Mouse (Mus musculus): ENCODE results near the gene Mpv17. TPM values are rescaled to one million over a fixed set of nuclear protein-coding genes. Genes with fewer than 3 reads are reported as not detected.
A peak's percentile ranks its signal among the peaks of the same experiment; 100 is the strongest.

Mpv17 gene
- total and polyA plus RNA-seq, 2 experiments from 2014 or later: 52.1 to 75.0 TPM

- Histone ChIP-seq H3K27me3 (ENCODE audit: insufficient read depth, low read length) (no peaks in the 10 kb centered on the region), H3K4me1 (ENCODE audit: insufficient read depth, low read length) (no peaks in the 10 kb centered on the region), H3K36me3 (ENCODE audit: insufficient read depth, low read length) (peaks cover 85% of the 10 kb centered on the region), H3K4me3 (ENCODE audit: low read length) (no peak overlapping the region), H3K9me3 (ENCODE audit: low read length) (no peaks in the 10 kb centered on the region), H3K27ac (no peak overlapping the region), H3K4me2 (ENCODE audit: low read depth, low read length) (no peak overlapping the region), H3K9ac (replicated peaks; ENCODE audit: low read length) (no peak overlapping the region)
- 89% methylated on average over 1 of the region's 1 CpGs for WGBS
- ATAC-seq (no peak), DNase-seq (ENCODE audit: low spot score) (no peak)
- no peak for TF ChIP-seq CTCF (IDR thresholded peaks at IDR 0.05; ENCODE audit: low read depth)
Measured at GRCm38 (mm10) chr5:31164878-31165277, 10.8 kb upstream of the Mpv17 start.

GRCm38 (mm10) chr5:31162462-31162861 is 8.4 kb upstream of the Mpv17 start:
- Histone ChIP-seq H3K9me3 (ENCODE audit: low read length) (no peaks in the 10 kb centered on the region), H3K4me2 (ENCODE audit: low read depth, low read length) (no peak overlapping the region), H3K36me3 (ENCODE audit: insufficient read depth, low read length) (peaks cover 85% of the 10 kb centered on the region), H3K27me3 (ENCODE audit: insufficient read depth, low read length) (no peaks in the 10 kb centered on the region), H3K4me1 (ENCODE audit: insufficient read depth, low read length) (no peaks in the 10 kb centered on the region), H3K27ac (no peak overlapping the region), H3K9ac (replicated peaks; ENCODE audit: low read length) (no peak overlapping the region), H3K4me3 (ENCODE audit: low read length) (no peak overlapping the region)
- DNase-seq (ENCODE audit: low spot score) (no peak), ATAC-seq (no peak)
- TF ChIP-seq CTCF (IDR thresholded peaks at IDR 0.05; ENCODE audit: low read depth): no peak

GRCm38 (mm10) chr5:31153516-31154151 is 417 bp downstream of the Mpv17 start:
- WGBS: 32% methylated on average over 6 of the region's 6 CpGs
- Histone ChIP-seq H3K4me2 (ENCODE audit: low read depth, low read length) (peak overlapping the region; percentile 88), H3K27ac (peak overlapping the region; percentile 68; the same call in 1 of the 2 replicates), H3K4me3 (ENCODE audit: low read length) (peak overlapping the region; percentile 59), H3K36me3 (ENCODE audit: insufficient read depth, low read length) (peaks cover 20% of the 10 kb centered on the region), H3K9me3 (ENCODE audit: low read length) (no peaks in the 10 kb centered on the region), H3K4me1 (ENCODE audit: insufficient read depth, low read length) (0 out of 2 replicates have a peak, but pooled peaks cover 5% of the 10 kb centered on the region), H3K9ac (replicated peaks; ENCODE audit: low read length) (peak overlapping the region; percentile 61), H3K27me3 (ENCODE audit: insufficient read depth, low read length) (no peaks in the 10 kb centered on the region)
- DNase-seq (ENCODE audit: low spot score): no peak
- TF ChIP-seq CTCF (IDR thresholded peaks at IDR 0.05; ENCODE audit: low read depth): no peak
- ATAC-seq: peak; percentile 46

- ATAC-seq: no peak
- Histone ChIP-seq H3K9ac (replicated peaks; ENCODE audit: low read length) (no peak overlapping the region), H3K4me2 (ENCODE audit: low read depth, low read length) (no peak overlapping the region), H3K36me3 (ENCODE audit: insufficient read depth, low read length) (peaks cover under 1% of the 10 kb centered on the region; the same call in 1 of the 2 replicates), H3K4me1 (ENCODE audit: insufficient read depth, low read length) (0 out of 2 replicates have a peak, but pooled peaks cover 5% of the 10 kb centered on the region), H3K9me3 (ENCODE audit: low read length) (no peaks in the 10 kb centered on the region), H3K4me3 (ENCODE audit: low read length) (no peak overlapping the region), H3K27me3 (ENCODE audit: insufficient read depth, low read length) (no peaks in the 10 kb centered on the region), H3K27ac (no peak overlapping the region)
- DNase-seq (ENCODE audit: low spot score): no peak
- TF ChIP-seq CTCF (IDR thresholded peaks at IDR 0.05; ENCODE audit: low read depth): peak; percentile 26; the same call in 1 of the 2 replicates
- 93% methylated on average over 3 of the region's 3 CpGs for WGBS
Measured at GRCm38 (mm10) chr5:31151746-31152145, 2.3 kb downstream of the Mpv17 start.

- no peak overlapping the region for H3K9ac ChIP-seq (replicated peaks; ENCODE audit: low read length)
- 83% methylated on average over 4 of the region's 4 CpGs for WGBS
- no peaks in the 10 kb centered on the region for H3K36me3 ChIP-seq (ENCODE audit: insufficient read depth, low read length)
- no peaks in the 10 kb centered on the region for H3K9me3 ChIP-seq (ENCODE audit: low read length)
- no peak overlapping the region for H3K4me2 ChIP-seq (ENCODE audit: low read depth, low read length)
- no peaks in the 10 kb centered on the region for H3K27me3 ChIP-seq (ENCODE audit: insufficient read depth, low read length)
- TF ChIP-seq CTCF (IDR thresholded peaks at IDR 0.05; ENCODE audit: low read depth): no peak
- no peak overlapping the region for H3K4me3 ChIP-seq (ENCODE audit: low read length)
- DNase-seq (ENCODE audit: low spot score) (no peak), ATAC-seq (no peak)
- no peak overlapping the region for H3K27ac ChIP-seq
- 0 out of 2 replicates have a peak, but pooled peaks cover 5% of the 10 kb centered on the region for H3K4me1 ChIP-seq (ENCODE audit: insufficient read depth, low read length)
Measured at GRCm38 (mm10) chr5:31149781-31150180, 4.3 kb downstream of the Mpv17 start.

GRCm38 (mm10) chr5:31138968-31139425 is 15.1 kb downstream of the Mpv17 start:
- peaks cover 38% of the 10 kb centered on the region for H3K27me3 ChIP-seq (ENCODE audit: insufficient read depth, low read length)
- H3K4me2 ChIP-seq (ENCODE audit: low read depth, low read length): peak overlapping the region; percentile 54; the same call in 1 of the 2 replicates
- peak overlapping the region; percentile 34 for H3K4me3 ChIP-seq (ENCODE audit: low read length)
- no peaks in the 10 kb centered on the region for H3K9me3 ChIP-seq (ENCODE audit: low read length)
- 18% methylated on average over 9 of the region's 9 CpGs for WGBS
- peaks cover 7% of the 10 kb centered on the region; the same call in 1 of the 2 replicates for H3K4me1 ChIP-seq (ENCODE audit: insufficient read depth, low read length)
- no peaks in the 10 kb centered on the region for H3K36me3 ChIP-seq (ENCODE audit: insufficient read depth, low read length)
- no peak overlapping the region for H3K27ac ChIP-seq
- no peak overlapping the region for H3K9ac ChIP-seq (replicated peaks; ENCODE audit: low read length)
- no peak for ATAC-seq
- no peak for DNase-seq (ENCODE audit: low spot score)
- TF ChIP-seq CTCF (IDR thresholded peaks at IDR 0.05; ENCODE audit: low read depth): no peak
